Comparison of ENCODE assay signal across 14 mouse cellular contexts in the genomic region with DNA sequence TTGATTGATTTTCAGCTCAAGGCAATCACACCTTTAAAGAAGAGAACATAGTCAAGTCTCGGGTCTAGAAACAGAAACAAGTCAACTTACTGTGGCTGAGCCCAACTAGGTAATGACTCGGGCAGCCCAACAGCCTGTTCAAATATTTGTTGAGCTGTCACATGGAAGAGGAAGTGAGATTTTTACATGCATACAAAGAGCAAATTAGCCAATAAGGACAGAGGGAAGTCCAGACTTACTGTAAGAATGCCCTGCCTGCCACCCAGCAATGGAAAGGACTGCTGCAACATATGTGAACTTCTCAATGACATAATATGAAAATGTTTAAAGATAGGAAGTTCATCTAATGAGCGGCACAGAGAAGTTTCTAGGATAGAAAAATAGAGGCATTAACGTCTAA. TPM values are rescaled to one million over a fixed set of nuclear protein-coding genes. Genes with fewer than 3 reads are reported as not detected.
DNase-seq lines count a peak whose midpoint lies in the region; ATAC-seq and TF ChIP-seq lines count a peak whose summit lies in the region.
"Had no signal": no experiment of that assay in that cellular context is flagged by ENCODE, and none has a peak within 500 bp of the region (broad histone marks: within the 10 kb centered on the region; RNA-seq: fewer than 3 reads in every experiment).

No protein-coding gene starts in this region.

- H3K36me3 ChIP-seq in intestine, postnatal 0 days (ENCODE audit: control insufficient read depth, insufficient read depth): 0 out of 2 replicates have a peak, but pooled peaks cover 12% of the 10 kb centered on the region
- H3K36me3 ChIP-seq in intestine, embryonic 16.5 days (ENCODE audit: control insufficient read depth, insufficient read depth, low read length): no peaks in the 10 kb centered on the region
- H3K36me3 ChIP-seq in liver, embryonic 14.5 days (replicated peaks; ENCODE audit: control insufficient read depth, insufficient read depth, low read depth): peaks cover 16% of the 10 kb centered on the region; the same call in 1 of the 2 replicates
- H3K36me3 ChIP-seq in kidney, embryonic 15.5 days: peaks cover 14% of the 10 kb centered on the region
- peaks cover 3% of the 10 kb centered on the region; the same call in 1 of the 2 replicates for H3K36me3 ChIP-seq in thymus, adult 2 months (ENCODE audit: control insufficient read depth, insufficient read depth, low read length)

- DNase-seq in B cell, adult 2 months: peak; percentile 55 to 60
- DNase-seq in liver, embryonic 14.5 days (ENCODE audit: low read depth in 3 of 3, low spot score in 3 of 3): no peak
- DNase-seq in skeletal muscle tissue, adult 2 months (ENCODE audit: low read depth, low spot score): peak; percentile 46
- DNase-seq in thymus, adult 2 months: no peak
- DNase-seq in c-Kit-positive CD71-positive TER-119-positive erythroid progenitor cells, embryonic 14.5 days (ENCODE audit: low spot score): no peak
- DNase-seq: heart, adult 18-20 months; kidney, adult 11 months; right cerebral cortex, adult 18-20 months had no signal

- TF ChIP-seq EP300 in liver, embryonic 14.5 days (IDR thresholded peaks at IDR 0.05; ENCODE audit: low read depth): no peak

- no peak overlapping the region for H3K9ac ChIP-seq in intestine, postnatal 0 days (ENCODE audit: low read depth, low read length)
- no peak overlapping the region for H3K9ac ChIP-seq in intestine, embryonic 16.5 days (ENCODE audit: low read depth, low read length)
- H3K9ac ChIP-seq in liver, embryonic 14.5 days (replicated peaks): no peak overlapping the region
- no peak overlapping the region for H3K9ac ChIP-seq in kidney, embryonic 15.5 days

- no peak overlapping the region for H3K4me3 ChIP-seq in intestine, postnatal 0 days (ENCODE audit: low read depth, low read length)
- no peak overlapping the region for H3K4me3 ChIP-seq in intestine, embryonic 16.5 days (ENCODE audit: low read length)
- no peak overlapping the region for H3K4me3 ChIP-seq in liver, embryonic 14.5 days (ENCODE audit: insufficient read depth in 1 of 2, low read depth in 2 of 2, low read length in 2 of 2)
- no peak overlapping the region for H3K4me3 ChIP-seq in kidney, embryonic 15.5 days (replicated peaks)
- H3K4me3 ChIP-seq in thymus, adult 2 months (ENCODE audit: control insufficient read depth, insufficient read depth, low read length): no peak overlapping the region

- H3K9me3 ChIP-seq in intestine, postnatal 0 days (ENCODE audit: control insufficient read depth): no peaks in the 10 kb centered on the region
- H3K9me3 ChIP-seq in intestine, embryonic 16.5 days (ENCODE audit: control insufficient read depth, low read length): no peaks in the 10 kb centered on the region
- H3K9me3 ChIP-seq in liver, embryonic 14.5 days (ENCODE audit: control insufficient read depth, low read length): no peaks in the 10 kb centered on the region
- no peaks in the 10 kb centered on the region for H3K9me3 ChIP-seq in kidney, embryonic 15.5 days (replicated peaks)

- no peaks in the 10 kb centered on the region; the same call in 1 of the 2 replicates for H3K4me1 ChIP-seq in intestine, postnatal 0 days (replicated peaks; ENCODE audit: control insufficient read depth, insufficient read depth, low read length)
- H3K4me1 ChIP-seq in intestine, embryonic 16.5 days (ENCODE audit: control insufficient read depth, insufficient read depth, low read length): 0 out of 2 replicates have a peak, but pooled peaks cover 3% of the 10 kb centered on the region
- peaks cover 3 to 11% of the 10 kb centered on the region in 2 experiments; a peak in 3 of 4 replicates for H3K4me1 ChIP-seq in liver, embryonic 14.5 days (replicated peaks; ENCODE audit: control insufficient read depth in 2 of 2, insufficient read depth in 2 of 2, low read length in 1 of 2)
- H3K4me1 ChIP-seq in kidney, embryonic 15.5 days: peaks cover 8% of the 10 kb centered on the region
- H3K4me1 ChIP-seq in thymus, adult 2 months (replicated peaks; ENCODE audit: control insufficient read depth, insufficient read depth, low read length): no peaks in the 10 kb centered on the region

- no peak for TF ChIP-seq POLR2A in thymus, adult 2 months (IDR thresholded peaks at IDR 0.05; ENCODE audit: control insufficient read depth, extremely low read depth, insufficient read depth, low read length, poor library complexity)

- H3K27me3 ChIP-seq in intestine, postnatal 0 days (replicated peaks; ENCODE audit: control insufficient read depth, insufficient read depth, low read length): no peaks in the 10 kb centered on the region
- no peaks in the 10 kb centered on the region for H3K27me3 ChIP-seq in intestine, embryonic 16.5 days (replicated peaks; ENCODE audit: control insufficient read depth, insufficient read depth, low read length)
- H3K27me3 ChIP-seq in liver, embryonic 14.5 days (ENCODE audit: control insufficient read depth, insufficient read depth, low read length): no peaks in the 10 kb centered on the region
- H3K27me3 ChIP-seq in kidney, embryonic 15.5 days: no peaks in the 10 kb centered on the region
- no peaks in the 10 kb centered on the region for H3K27me3 ChIP-seq in thymus, adult 2 months (ENCODE audit: control insufficient read depth, insufficient read depth, low read length)
- H3K27me3 ChIP-seq: Patski had no signal

- no peak overlapping the region for H3K27ac ChIP-seq in intestine, postnatal 0 days (ENCODE audit: low read depth, low read length)
- H3K27ac ChIP-seq in intestine, embryonic 16.5 days (ENCODE audit: low read length): no peak overlapping the region
- no peak overlapping the region; the same call in 1 of the 2 replicates for H3K27ac ChIP-seq in liver, embryonic 14.5 days
- H3K27ac ChIP-seq in kidney, embryonic 15.5 days: no peak overlapping the region
- no peak overlapping the region for H3K27ac ChIP-seq in thymus, adult 2 months (ENCODE audit: control insufficient read depth, insufficient read depth, low read length)

- H3K4me2 ChIP-seq in intestine, postnatal 0 days (replicated peaks; ENCODE audit: low read depth): no peak overlapping the region
- no peak overlapping the region for H3K4me2 ChIP-seq in intestine, embryonic 16.5 days (ENCODE audit: low read depth, low read length)
- H3K4me2 ChIP-seq in liver, embryonic 14.5 days (ENCODE audit: low read depth): peak overlapping the region; percentile 38
- no peak overlapping the region for H3K4me2 ChIP-seq in kidney, embryonic 15.5 days
- H3K4me2 ChIP-seq: midbrain, embryonic 11.5 days had no signal

- ATAC-seq in intestine, postnatal 0 days: peak; percentile 31; the same call in 1 of the 2 replicates
- no peak for ATAC-seq in intestine, embryonic 16.5 days
- no peak for ATAC-seq in liver, embryonic 14.5 days (ENCODE audit: insufficient read depth)
- ATAC-seq in kidney, embryonic 15.5 days (replicated peaks; ENCODE audit: low FRiP score): no peak
- ATAC-seq: Patski had no signal

- no peak for TF ChIP-seq CTCF in intestine, postnatal 0 days (IDR thresholded peaks at IDR 0.05; ENCODE audit: low read depth)
- no peak for TF ChIP-seq CTCF in liver, embryonic 14.5 days (IDR thresholded peaks at IDR 0.05; ENCODE audit: low read depth)
- no peak for TF ChIP-seq CTCF in thymus, adult 2 months (IDR thresholded peaks at IDR 0.05; ENCODE audit: borderline replicate concordance, control insufficient read depth, extremely low read depth, insufficient read depth, low read length, poor library complexity)

- WGBS in intestine, postnatal 0 days: 43% methylated on average over 4 of the region's 4 CpGs
- WGBS in intestine, embryonic 16.5 days: 49% methylated on average over 4 of the region's 4 CpGs
- WGBS in liver, embryonic 14.5 days (ENCODE audit: insufficient replicate concordance): 47% methylated on average over 4 of the region's 4 CpGs
- 71% methylated on average over 4 of the region's 4 CpGs for WGBS in kidney, embryonic 15.5 days
- 53% methylated on average over 4 of the region's 4 CpGs for WGBS in thymus, adult 2 months

RNA-seq across cellular contexts. Expression of a gene that starts 3.9 kb away (rescaled TPM):
- polyA plus RNA-seq in intestine, postnatal 0 days (2015; fragmentation: Nextera tagmentation; extraction: Ambion mirVana): 31.0 and 33.5 TPM in 2 replicates
- polyA plus RNA-seq in intestine, embryonic 16.5 days (2015; fragmentation: Nextera tagmentation; extraction: Ambion mirVana): 37.5 and 39.0 TPM in 2 replicates
- polyA plus RNA-seq in liver, embryonic 14.5 days (2012; rRNA removed): 11.8 and 17.4 TPM in 2 replicates
- polyA plus RNA-seq in liver, embryonic 14.5 days (2014; fragmentation: Nextera tagmentation; extraction: Ambion mirVana): 25.4 and 25.9 TPM in 2 replicates
- 30.2 and 30.8 TPM in 2 replicates for polyA plus RNA-seq in kidney, embryonic 15.5 days (2015; fragmentation: Nextera tagmentation; extraction: Ambion mirVana)
- 14.8 and 16.6 TPM in 2 replicates for polyA plus RNA-seq in thymus, adult 2 months (2012; rRNA removed)

RNA-seq across cellular contexts. Expression of a gene that starts 22.7 kb away (rescaled TPM):
- polyA plus RNA-seq in intestine, postnatal 0 days (2015; fragmentation: Nextera tagmentation; extraction: Ambion mirVana): 26.9 and 29.9 TPM in 2 replicates
- polyA plus RNA-seq in intestine, embryonic 16.5 days (2015; fragmentation: Nextera tagmentation; extraction: Ambion mirVana): 13.8 and 15.1 TPM in 2 replicates
- 18.3 and 24.6 TPM in 2 replicates for polyA plus RNA-seq in liver, embryonic 14.5 days (2012; rRNA removed)
- polyA plus RNA-seq in liver, embryonic 14.5 days (2014; fragmentation: Nextera tagmentation; extraction: Ambion mirVana): 22.2 and 22.7 TPM in 2 replicates
- 6.5 and 9.1 TPM in 2 replicates for polyA plus RNA-seq in kidney, embryonic 15.5 days (2015; fragmentation: Nextera tagmentation; extraction: Ambion mirVana)
- 3.1 and 3.4 TPM in 2 replicates for polyA plus RNA-seq in thymus, adult 2 months (2012; rRNA removed)
- polyA plus RNA-seq: C2C12, Patski had no signal

Comparison
In these comparisons a context has a peak if more than half of its experiments do, and no peak if none do; other contexts are left out.
1. DNase-seq: peak in B cell, adult 2 months (2 of 2) and skeletal muscle tissue, adult 2 months (single experiment); none in liver, embryonic 14.5 days (0 of 3), thymus, adult 2 months (single experiment) and c-Kit-positive CD71-positive TER-119-positive erythroid progenitor cells, embryonic 14.5 days (single experiment).